In the genomic region with DNA sequence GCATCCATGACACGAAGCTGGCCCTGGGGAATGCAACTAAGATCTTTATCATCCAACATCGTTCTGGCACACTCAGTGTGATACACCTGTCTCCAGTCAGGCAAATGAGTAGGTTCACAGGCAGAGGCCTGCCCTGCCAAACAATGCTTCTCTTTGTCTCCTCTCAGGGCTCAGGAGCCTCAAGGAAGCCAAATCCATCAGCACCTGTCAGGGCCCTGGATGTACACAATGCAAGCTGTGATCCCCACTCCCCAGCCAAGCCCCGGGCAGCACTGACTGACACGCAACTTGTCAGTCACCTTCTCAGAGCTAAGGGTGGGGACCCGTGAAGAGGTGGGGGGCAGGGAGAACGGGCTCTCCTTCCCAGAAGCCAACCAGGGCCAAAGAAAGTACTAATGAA, we compare ENCODE assay signal across 13 mouse cellular contexts.
DNase-seq lines count a peak whose midpoint lies in the region; ATAC-seq lines count a peak whose summit lies in the region.
"Had no signal": no experiment of that assay in that cellular context is flagged by ENCODE, and none has a peak within 500 bp of the region (broad histone marks: within the 10 kb centered on the region; RNA-seq: fewer than 3 reads in every experiment).

No protein-coding gene starts in this region.

- H3K4me1 ChIP-seq in neural tube, embryonic 11.5 days (ENCODE audit: control insufficient read depth, insufficient read depth, low read length): peaks cover 17% of the 10 kb centered on the region
- peaks cover 11% of the 10 kb centered on the region; the same call in 1 of the 2 replicates for H3K4me1 ChIP-seq in neural tube, embryonic 15.5 days
- H3K4me1 ChIP-seq in embryonic facial prominence, embryonic 14.5 days (ENCODE audit: control insufficient read depth, insufficient read depth, low read length): 0 out of 2 replicates have a peak, but pooled peaks cover 5% of the 10 kb centered on the region
- H3K4me1 ChIP-seq in intestine, embryonic 14.5 days (replicated peaks; ENCODE audit: control insufficient read depth, insufficient read depth, low read length): no peaks in the 10 kb centered on the region; the same call in 1 of the 2 replicates
- no peaks in the 10 kb centered on the region for H3K4me1 ChIP-seq in stomach, embryonic 15.5 days

- 0 out of 2 replicates have a peak overlapping the region, but pooled peaks have one; percentile 8 for H3K27ac ChIP-seq in neural tube, embryonic 11.5 days (ENCODE audit: low read depth, low read length)
- H3K27ac ChIP-seq in neural tube, embryonic 15.5 days (replicated peaks): no peak overlapping the region
- H3K27ac ChIP-seq in embryonic facial prominence, embryonic 14.5 days (replicated peaks; ENCODE audit: low read depth, low read length): no peak overlapping the region
- peak overlapping the region; percentile 65 for H3K27ac ChIP-seq in intestine, embryonic 14.5 days (ENCODE audit: low read depth)
- H3K27ac ChIP-seq in stomach, embryonic 15.5 days: peak overlapping the region; percentile 64
- H3K27ac ChIP-seq: gastrocnemius, adult 2 months; limb, embryonic 13.5 days; macrophage had no signal

- 10% methylated on average over 6 of the region's 6 CpGs for WGBS in neural tube, embryonic 11.5 days
- WGBS in neural tube, embryonic 15.5 days: 16% methylated on average over 6 of the region's 6 CpGs
- 8% methylated on average over 6 of the region's 6 CpGs for WGBS in embryonic facial prominence, embryonic 14.5 days
- WGBS in intestine, embryonic 14.5 days: 28% methylated on average over 6 of the region's 6 CpGs
- 25% methylated on average over 6 of the region's 6 CpGs for WGBS in stomach, embryonic 15.5 days

- H3K36me3 ChIP-seq in neural tube, embryonic 11.5 days (ENCODE audit: control insufficient read depth, insufficient read depth, low read length): no peaks in the 10 kb centered on the region
- H3K36me3 ChIP-seq in neural tube, embryonic 15.5 days: no peaks in the 10 kb centered on the region
- no peaks in the 10 kb centered on the region for H3K36me3 ChIP-seq in embryonic facial prominence, embryonic 14.5 days (ENCODE audit: control insufficient read depth, insufficient read depth, low read length)
- H3K36me3 ChIP-seq in intestine, embryonic 14.5 days (ENCODE audit: control insufficient read depth, insufficient read depth, low read length): no peaks in the 10 kb centered on the region
- H3K36me3 ChIP-seq in stomach, embryonic 15.5 days: no peaks in the 10 kb centered on the region
- H3K36me3 ChIP-seq: limb, embryonic 13.5 days had no signal

- H3K4me2 ChIP-seq in neural tube, embryonic 11.5 days (ENCODE audit: low read depth): no peak overlapping the region
- H3K4me2 ChIP-seq in neural tube, embryonic 15.5 days: no peak overlapping the region
- no peak overlapping the region for H3K4me2 ChIP-seq in embryonic facial prominence, embryonic 14.5 days (ENCODE audit: low read depth, low read length)
- H3K4me2 ChIP-seq in intestine, embryonic 14.5 days (ENCODE audit: low read length): no peak overlapping the region
- H3K4me2 ChIP-seq in stomach, embryonic 15.5 days: no peak overlapping the region
- H3K4me2 ChIP-seq: limb, embryonic 13.5 days had no signal

- no peaks in the 10 kb centered on the region for H3K27me3 ChIP-seq in neural tube, embryonic 11.5 days (ENCODE audit: control insufficient read depth, insufficient read depth, low read length)
- no peaks in the 10 kb centered on the region for H3K27me3 ChIP-seq in neural tube, embryonic 15.5 days (replicated peaks)
- no peaks in the 10 kb centered on the region for H3K27me3 ChIP-seq in embryonic facial prominence, embryonic 14.5 days (replicated peaks; ENCODE audit: control insufficient read depth, insufficient read depth, low read length)
- H3K27me3 ChIP-seq in intestine, embryonic 14.5 days (replicated peaks; ENCODE audit: control insufficient read depth, insufficient read depth, low read length): no peaks in the 10 kb centered on the region
- H3K27me3 ChIP-seq in stomach, embryonic 15.5 days (replicated peaks): no peaks in the 10 kb centered on the region
- H3K27me3 ChIP-seq: limb, embryonic 13.5 days had no signal

- H3K4me3 ChIP-seq in neural tube, embryonic 11.5 days (ENCODE audit: low read depth, low read length): no peak overlapping the region
- no peak overlapping the region for H3K4me3 ChIP-seq in neural tube, embryonic 15.5 days (replicated peaks)
- no peak overlapping the region for H3K4me3 ChIP-seq in embryonic facial prominence, embryonic 14.5 days (ENCODE audit: low read depth, low read length)
- no peak overlapping the region for H3K4me3 ChIP-seq in intestine, embryonic 14.5 days (ENCODE audit: low read depth, low read length)
- no peak overlapping the region for H3K4me3 ChIP-seq in stomach, embryonic 15.5 days (replicated peaks)
- H3K4me3 ChIP-seq: gastrocnemius, adult 2 months; limb, embryonic 13.5 days had no signal

- peak; percentile 46 for DNase-seq in neural tube, embryonic 11.5 days (ENCODE audit: low spot score)
- DNase-seq in embryonic facial prominence, embryonic 14.5 days (ENCODE audit: low spot score): peak; percentile 87
- DNase-seq in intestine, embryonic 14.5 days (ENCODE audit: low spot score): no peak
- DNase-seq in layer of hippocampus, postnatal 10 days (ENCODE audit: low spot score in 2 of 2): no peak
- no peak for DNase-seq in gastrocnemius, adult 18-20 months (ENCODE audit: low spot score)
- no peak for DNase-seq in urinary bladder, adult 2 months (ENCODE audit: low spot score)
- DNase-seq: gastrocnemius, adult 2 months; heart, postnatal 36 days; thymus, postnatal 14 days had no signal

- no peaks in the 10 kb centered on the region for H3K9me3 ChIP-seq in neural tube, embryonic 11.5 days (ENCODE audit: control insufficient read depth, low read length)
- no peaks in the 10 kb centered on the region for H3K9me3 ChIP-seq in neural tube, embryonic 15.5 days (replicated peaks)
- no peaks in the 10 kb centered on the region for H3K9me3 ChIP-seq in embryonic facial prominence, embryonic 14.5 days (ENCODE audit: control insufficient read depth, low read length)
- H3K9me3 ChIP-seq in intestine, embryonic 14.5 days (ENCODE audit: control insufficient read depth, low read length): no peaks in the 10 kb centered on the region
- no peaks in the 10 kb centered on the region for H3K9me3 ChIP-seq in stomach, embryonic 15.5 days
- H3K9me3 ChIP-seq: limb, embryonic 13.5 days had no signal

- ATAC-seq in neural tube, embryonic 11.5 days (ENCODE audit: insufficient read depth, low FRiP score, low TSS enrichment): peak; percentile 31; the same call in 1 of the 2 replicates
- no peak for ATAC-seq in neural tube, embryonic 15.5 days (ENCODE audit: low FRiP score)
- peak; percentile 93 for ATAC-seq in embryonic facial prominence, embryonic 14.5 days (ENCODE audit: low read depth)
- ATAC-seq in intestine, embryonic 14.5 days (replicated peaks; ENCODE audit: low FRiP score, low TSS enrichment, low read depth): peak; percentile 67
- ATAC-seq in stomach, embryonic 15.5 days (ENCODE audit: insufficient read depth, low FRiP score, low read depth): peak; percentile 81

- no peak overlapping the region; the same call in 1 of the 2 replicates for H3K9ac ChIP-seq in neural tube, embryonic 11.5 days (ENCODE audit: low read length)
- no peak overlapping the region for H3K9ac ChIP-seq in neural tube, embryonic 15.5 days (replicated peaks)
- H3K9ac ChIP-seq in embryonic facial prominence, embryonic 14.5 days (ENCODE audit: low read depth, low read length): no peak overlapping the region
- H3K9ac ChIP-seq in intestine, embryonic 14.5 days (ENCODE audit: low read length): no peak overlapping the region
- no peak overlapping the region for H3K9ac ChIP-seq in stomach, embryonic 15.5 days
- H3K9ac ChIP-seq: limb, embryonic 13.5 days had no signal

Comparison
In these comparisons a context has a peak if more than half of its experiments do, and no peak if none do; other contexts are left out.
1. H3K27ac ChIP-seq: peak in neural tube, embryonic 11.5 days (single experiment), intestine, embryonic 14.5 days (single experiment) and stomach, embryonic 15.5 days (single experiment); none in neural tube, embryonic 15.5 days (single experiment) and embryonic facial prominence, embryonic 14.5 days (single experiment).
2. DNase-seq: peak in neural tube, embryonic 11.5 days (single experiment) and embryonic facial prominence, embryonic 14.5 days (single experiment); none in intestine, embryonic 14.5 days (single experiment), layer of hippocampus, postnatal 10 days (0 of 2), gastrocnemius, adult 18-20 months (single experiment) and urinary bladder, adult 2 months (single experiment).